Comparison of ENCODE assay signal across 24 mouse cellular contexts in the genomic region with DNA sequence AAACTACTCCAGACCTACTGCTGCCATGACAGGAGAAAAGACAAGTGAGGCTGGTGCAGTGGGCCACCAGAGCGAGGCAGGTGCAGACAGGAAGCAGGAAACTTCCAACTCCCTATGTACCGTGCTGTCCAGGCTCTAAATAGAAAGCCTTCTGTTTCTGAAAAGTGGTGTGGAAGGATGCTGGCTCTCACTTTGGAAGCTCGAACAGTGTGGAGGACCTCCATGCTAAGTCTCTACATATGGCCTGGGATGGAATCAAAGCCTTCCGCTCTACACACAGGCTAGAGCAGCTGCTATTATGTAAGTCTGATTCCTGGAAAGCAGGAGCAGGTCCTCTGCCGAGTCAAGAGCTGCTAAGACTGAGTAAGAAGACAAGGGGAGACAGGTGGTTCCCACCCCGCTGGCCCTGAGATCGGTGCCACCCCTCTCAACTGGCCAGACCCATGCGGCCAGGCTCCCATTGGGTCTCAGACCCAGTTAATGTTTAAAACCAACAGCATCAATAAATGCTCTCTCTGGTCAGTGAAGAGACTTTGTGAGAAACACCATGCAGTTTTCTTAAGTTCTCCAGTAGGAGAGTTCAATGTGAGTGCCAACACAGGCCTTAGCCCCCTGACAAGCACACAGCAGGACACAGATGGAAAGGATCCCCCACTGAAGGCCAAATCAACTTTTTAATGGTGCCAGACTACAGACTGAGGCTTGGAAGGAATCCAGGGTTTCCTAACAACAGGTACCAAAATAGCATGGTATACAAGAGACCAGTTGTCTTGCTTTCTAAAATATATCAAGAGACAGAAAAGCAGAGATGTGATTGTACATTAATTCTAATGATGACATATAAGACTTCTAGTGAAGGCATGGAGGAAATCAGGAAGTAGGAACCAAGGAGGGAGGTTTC. TPM values are rescaled to one million over a fixed set of nuclear protein-coding genes. Genes with fewer than 3 reads are reported as not detected.
A peak's percentile ranks its signal among the peaks of the same experiment; 100 is the strongest.
DNase-seq lines count a peak whose midpoint lies in the region; ATAC-seq and TF ChIP-seq lines count a peak whose summit lies in the region.
"Had no signal": no experiment of that assay in that cellular context is flagged by ENCODE, and none has a peak within 500 bp of the region (broad histone marks: within the 10 kb centered on the region; RNA-seq: fewer than 3 reads in every experiment).

No protein-coding gene starts in this region.

- H3K27me3 ChIP-seq in forebrain, postnatal 0 days (ENCODE audit: insufficient read depth, low read length) = no peaks in the 10 kb centered on the region
- no peaks in the 10 kb centered on the region for H3K27me3 ChIP-seq in forebrain, embryonic 10.5 days (ENCODE audit: poor library complexity, severe bottlenecking)
- H3K27me3 ChIP-seq: forebrain, embryonic 13.5 days; heart, embryonic 12.5 days; midbrain, embryonic 15.5 days; neural tube, embryonic 15.5 days; Patski had no signal

- H3K4me2 ChIP-seq in forebrain, postnatal 0 days (ENCODE audit: low read depth) = no peak overlapping the region
- H3K4me2 ChIP-seq: forebrain, embryonic 13.5 days; heart, embryonic 12.5 days; liver, embryonic 11.5 days; midbrain, embryonic 15.5 days; neural tube, embryonic 15.5 days had no signal

- H3K4me1 ChIP-seq in forebrain, postnatal 0 days (ENCODE audit: insufficient read depth) = peaks cover 6% of the 10 kb centered on the region
- H3K4me1 ChIP-seq in forebrain, embryonic 10.5 days = peaks cover 11% of the 10 kb centered on the region

- H3K9me3 ChIP-seq in forebrain, postnatal 0 days (ENCODE audit: low read length) = no peaks in the 10 kb centered on the region
- no peaks in the 10 kb centered on the region for H3K9me3 ChIP-seq in forebrain, embryonic 10.5 days
- H3K9me3 ChIP-seq: forebrain, embryonic 13.5 days; heart, embryonic 12.5 days; midbrain, embryonic 15.5 days; neural tube, embryonic 15.5 days had no signal

- no peak overlapping the region for H3K9ac ChIP-seq in forebrain, postnatal 0 days
- H3K9ac ChIP-seq: forebrain, embryonic 13.5 days; heart, embryonic 12.5 days; midbrain, embryonic 15.5 days; neural tube, embryonic 15.5 days had no signal

- no peaks in the 10 kb centered on the region for H3K36me3 ChIP-seq in forebrain, postnatal 0 days (ENCODE audit: insufficient read depth)
- H3K36me3 ChIP-seq in forebrain, embryonic 10.5 days (replicated peaks) = no peaks in the 10 kb centered on the region
- H3K36me3 ChIP-seq: heart, embryonic 12.5 days; midbrain, embryonic 15.5 days; neural tube, embryonic 15.5 days had no signal

- 81% methylated on average over 8 of the region's 8 CpGs for WGBS in forebrain, postnatal 0 days
- 93% methylated on average over 8 of the region's 8 CpGs for WGBS in forebrain, embryonic 10.5 days

- ATAC-seq in cerebellum, adult (ENCODE audit: insufficient number of reproducible peaks, low FRiP score, low TSS enrichment) = 0 out of 2 replicates have a peak, but pooled peaks have one; percentile 15
- peak; percentile 50 for ATAC-seq in forebrain, postnatal 0 days
- ATAC-seq: forebrain, embryonic 13.5 days; hindbrain, embryonic 16.5 days; intestine, embryonic 16.5 days; midbrain, embryonic 15.5 days; Patski had no signal

- no peak overlapping the region for H3K27ac ChIP-seq in forebrain, postnatal 0 days (ENCODE audit: low read depth, low read length)
- no peak overlapping the region for H3K27ac ChIP-seq in forebrain, embryonic 10.5 days
- H3K27ac ChIP-seq: forebrain, embryonic 13.5 days; midbrain, embryonic 15.5 days; neural tube, embryonic 15.5 days had no signal

- TF ChIP-seq CTCF in forebrain, postnatal 0 days (IDR thresholded peaks at IDR 0.05; ENCODE audit: low read depth) = no peak

- H3K4me3 ChIP-seq in forebrain, postnatal 0 days (ENCODE audit: low read depth, low read length) = no peak overlapping the region
- H3K4me3 ChIP-seq in forebrain, embryonic 10.5 days = no peak overlapping the region
- H3K4me3 ChIP-seq: forebrain, embryonic 13.5 days; heart, embryonic 12.5 days; midbrain, embryonic 15.5 days; neural tube, embryonic 15.5 days had no signal

- no peak for DNase-seq in cerebellum, adult 18-20 months
- DNase-seq in forebrain, postnatal 0 days = peak; percentile 11
- no peak for DNase-seq in forebrain, embryonic 10.5 days (ENCODE audit: extremely low spot score, low spot score)
- DNase-seq in layer of hippocampus, adult 9-11 months = peak; percentile 43
- DNase-seq in layer of hippocampus, postnatal 36 days = no peak
- DNase-seq in right cerebral cortex, postnatal 25 days = peak; percentile 51
- no peak for DNase-seq in adrenal gland, adult (ENCODE audit: inconsistent age in 2 of 2, low spot score in 1 of 2)
- DNase-seq: adrenal gland, postnatal 10 days; embryo, embryonic 11 days; kidney, postnatal 36 days; lung, adult 18-20 months; lung, postnatal 14 days; spleen, adult 18-20 months; thymus, adult 18-20 months; thymus, postnatal 4 days had no signal

RNA-seq across cellular contexts. Expression of a gene that starts 40.6 kb away (rescaled TPM):
- 114 and 139 TPM in 2 replicates for total RNA-seq in forebrain, postnatal 0 days (2014; rRNA removed)
- polyA plus RNA-seq in forebrain, postnatal 0 days (2015; fragmentation: Nextera tagmentation; extraction: Ambion mirVana) = 43.7 and 49.8 TPM in 2 replicates
- 8.6 and 9.1 TPM in 2 replicates for polyA plus RNA-seq in forebrain, embryonic 10.5 days (2016; fragmentation: Nextera tagmentation; extraction: Ambion mirVana)
- total RNA-seq in layer of hippocampus, postnatal 36 days (2021) = 10 to 100 TPM; 30.9 to 39.9 TPM

Comparison
In these comparisons a context has a peak if more than half of its experiments do, and no peak if none do; other contexts are left out.
1. DNase-seq: peak in forebrain, postnatal 0 days (single experiment), layer of hippocampus, adult 9-11 months (single experiment) and right cerebral cortex, postnatal 25 days (single experiment); none in cerebellum, adult 18-20 months (0 of 2), forebrain, embryonic 10.5 days (single experiment), layer of hippocampus, postnatal 36 days (0 of 2) and adrenal gland, adult (0 of 2).